Mouse (Mus musculus): Measurements from ENCODE around the gene Rpl14. TPM values are rescaled to one million over a fixed set of nuclear protein-coding genes. Genes with fewer than 3 reads are reported as not detected.

Gene Rpl14
- polyA plus RNA-seq, 1 experiment from 2014 or later: 525 TPM

- Histone ChIP-seq H3K36me3 (ENCODE audit: control insufficient read depth, insufficient read depth, low read length) (no peaks in the 10 kb centered on the region), H3K4me2 (ENCODE audit: low read length) (peak within 1 kb of the TSS; percentile 77), H3K27ac (replicated peaks; ENCODE audit: low read depth, low read length) (no peak within 1 kb of the TSS), H3K4me3 (replicated peaks; ENCODE audit: low read depth, low read length) (peak within 1 kb of the TSS; percentile 42), H3K9ac (replicated peaks; ENCODE audit: low read length) (peak within 1 kb of the TSS; percentile 55), H3K9me3 (ENCODE audit: control insufficient read depth, low read length) (no peaks in the 10 kb centered on the region), H3K27me3 (ENCODE audit: control insufficient read depth, insufficient read depth, low read length) (peaks cover 16% of the 10 kb centered on the region), H3K4me1 (ENCODE audit: control insufficient read depth, insufficient read depth, low read length) (peaks cover 6% of the 10 kb centered on the region; the same call in 1 of the 2 replicates)
- 1% methylated on average over 31 of the region's 31 CpGs for WGBS
- peak; percentile 54 for DNase-seq
- no peak for ATAC-seq (ENCODE audit: low FRiP score, low TSS enrichment)
Observed at GRCm38 (mm10) chr9:120539662-120540251, 31.5 kb upstream of the Rpl14 start, which contains the start of gene Entpd3. Gene Entpd3 (plus strand): TSS chr9:120539818.

- H3K36me3 ChIP-seq (ENCODE audit: control insufficient read depth, insufficient read depth, low read length): no peaks in the 10 kb centered on the region
- no peaks in the 10 kb centered on the region for H3K9me3 ChIP-seq (ENCODE audit: control insufficient read depth, low read length)
- ATAC-seq (ENCODE audit: low FRiP score, low TSS enrichment) (no peak), DNase-seq (no peak)
- 20% methylated on average over 2 of the region's 2 CpGs for WGBS
- no peak overlapping the region for H3K27ac ChIP-seq (replicated peaks; ENCODE audit: low read depth, low read length)
- H3K4me1 ChIP-seq (ENCODE audit: control insufficient read depth, insufficient read depth, low read length): peaks cover 6% of the 10 kb centered on the region; the same call in 1 of the 2 replicates
- peaks cover 16% of the 10 kb centered on the region for H3K27me3 ChIP-seq (ENCODE audit: control insufficient read depth, insufficient read depth, low read length)
- H3K4me2 ChIP-seq (ENCODE audit: low read length): no peak overlapping the region
- no peak overlapping the region for H3K9ac ChIP-seq (replicated peaks; ENCODE audit: low read length)
- H3K4me3 ChIP-seq (replicated peaks; ENCODE audit: low read depth, low read length): no peak overlapping the region
Observed at GRCm38 (mm10) chr9:120541411-120541810, 29.8 kb upstream of the Rpl14 start.

GRCm38 (mm10) chr9:120542241-120542640 lies 29.0 kb upstream of the Rpl14 start:
- H3K27ac ChIP-seq (replicated peaks; ENCODE audit: low read depth, low read length): no peak overlapping the region
- peak; percentile 3 for DNase-seq
- no peak for ATAC-seq (ENCODE audit: low FRiP score, low TSS enrichment)
- peaks cover 16% of the 10 kb centered on the region for H3K27me3 ChIP-seq (ENCODE audit: control insufficient read depth, insufficient read depth, low read length)
- H3K4me2 ChIP-seq (ENCODE audit: low read length): no peak overlapping the region
- H3K4me1 ChIP-seq (ENCODE audit: control insufficient read depth, insufficient read depth, low read length): peaks cover 6% of the 10 kb centered on the region; the same call in 1 of the 2 replicates
- H3K4me3 ChIP-seq (replicated peaks; ENCODE audit: low read depth, low read length): no peak overlapping the region
- no peaks in the 10 kb centered on the region for H3K9me3 ChIP-seq (ENCODE audit: control insufficient read depth, low read length)
- H3K36me3 ChIP-seq (ENCODE audit: control insufficient read depth, insufficient read depth, low read length): no peaks in the 10 kb centered on the region
- 12% methylated on average over 6 of the region's 6 CpGs for WGBS
- H3K9ac ChIP-seq (replicated peaks; ENCODE audit: low read length): no peak overlapping the region

GRCm38 (mm10) chr9:120545994-120546393 lies 25.2 kb upstream of the Rpl14 start:
- no peak overlapping the region for H3K27ac ChIP-seq (replicated peaks; ENCODE audit: low read depth, low read length)
- no peaks in the 10 kb centered on the region for H3K27me3 ChIP-seq (ENCODE audit: control insufficient read depth, insufficient read depth, low read length)
- no peaks in the 10 kb centered on the region for H3K9me3 ChIP-seq (ENCODE audit: control insufficient read depth, low read length)
- no peak overlapping the region for H3K4me3 ChIP-seq (replicated peaks; ENCODE audit: low read depth, low read length)
- WGBS: 85% methylated on average over 2 of the region's 2 CpGs
- no peak overlapping the region for H3K9ac ChIP-seq (replicated peaks; ENCODE audit: low read length)
- DNase-seq (no peak), ATAC-seq (ENCODE audit: low FRiP score, low TSS enrichment) (no peak)
- no peaks in the 10 kb centered on the region for H3K4me1 ChIP-seq (ENCODE audit: control insufficient read depth, insufficient read depth, low read length)
- no peak overlapping the region for H3K4me2 ChIP-seq (ENCODE audit: low read length)
- no peaks in the 10 kb centered on the region for H3K36me3 ChIP-seq (ENCODE audit: control insufficient read depth, insufficient read depth, low read length)

GRCm38 (mm10) chr9:120546482-120546881 lies 24.8 kb upstream of the Rpl14 start:
- WGBS: 95% methylated on average over 9 of the region's 9 CpGs
- Histone ChIP-seq H3K4me3 (replicated peaks; ENCODE audit: low read depth, low read length) (no peak overlapping the region), H3K36me3 (ENCODE audit: control insufficient read depth, insufficient read depth, low read length) (no peaks in the 10 kb centered on the region), H3K27ac (replicated peaks; ENCODE audit: low read depth, low read length) (no peak overlapping the region), H3K4me2 (ENCODE audit: low read length) (no peak overlapping the region), H3K9ac (replicated peaks; ENCODE audit: low read length) (no peak overlapping the region), H3K9me3 (ENCODE audit: control insufficient read depth, low read length) (no peaks in the 10 kb centered on the region), H3K27me3 (ENCODE audit: control insufficient read depth, insufficient read depth, low read length) (no peaks in the 10 kb centered on the region), H3K4me1 (ENCODE audit: control insufficient read depth, insufficient read depth, low read length) (no peaks in the 10 kb centered on the region)
- ATAC-seq (ENCODE audit: low FRiP score, low TSS enrichment) (no peak), DNase-seq (no peak)

- Histone ChIP-seq H3K4me1 (ENCODE audit: control insufficient read depth, insufficient read depth, low read length) (no peaks in the 10 kb centered on the region), H3K27ac (replicated peaks; ENCODE audit: low read depth, low read length) (no peak overlapping the region), H3K4me2 (ENCODE audit: low read length) (no peak overlapping the region), H3K9me3 (ENCODE audit: control insufficient read depth, low read length) (no peaks in the 10 kb centered on the region), H3K4me3 (replicated peaks; ENCODE audit: low read depth, low read length) (no peak overlapping the region), H3K9ac (replicated peaks; ENCODE audit: low read length) (no peak overlapping the region), H3K27me3 (ENCODE audit: control insufficient read depth, insufficient read depth, low read length) (no peaks in the 10 kb centered on the region), H3K36me3 (ENCODE audit: control insufficient read depth, insufficient read depth, low read length) (no peaks in the 10 kb centered on the region)
- DNase-seq (no peak), ATAC-seq (ENCODE audit: low FRiP score, low TSS enrichment) (no peak)
- WGBS: 38% methylated on average over 16 of the region's 16 CpGs
Observed at GRCm38 (mm10) chr9:120547026-120547668, 24.1 kb upstream of the Rpl14 start.

- Histone ChIP-seq H3K4me1 (ENCODE audit: control insufficient read depth, insufficient read depth, low read length) (no peaks in the 10 kb centered on the region), H3K36me3 (ENCODE audit: control insufficient read depth, insufficient read depth, low read length) (no peaks in the 10 kb centered on the region), H3K27ac (replicated peaks; ENCODE audit: low read depth, low read length) (no peak overlapping the region), H3K4me3 (replicated peaks; ENCODE audit: low read depth, low read length) (no peak overlapping the region), H3K9ac (replicated peaks; ENCODE audit: low read length) (no peak overlapping the region), H3K9me3 (ENCODE audit: control insufficient read depth, low read length) (no peaks in the 10 kb centered on the region), H3K27me3 (ENCODE audit: control insufficient read depth, insufficient read depth, low read length) (no peaks in the 10 kb centered on the region), H3K4me2 (ENCODE audit: low read length) (no peak overlapping the region)
- DNase-seq: no peak
- 92% methylated on average over 9 of the region's 9 CpGs for WGBS
- no peak for ATAC-seq (ENCODE audit: low FRiP score, low TSS enrichment)
Observed at GRCm38 (mm10) chr9:120550778-120551177, 20.5 kb upstream of the Rpl14 start.

GRCm38 (mm10) chr9:120563590-120563989 lies 7.7 kb upstream of the Rpl14 start:
- Histone ChIP-seq H3K36me3 (ENCODE audit: control insufficient read depth, insufficient read depth, low read length) (no peaks in the 10 kb centered on the region), H3K4me2 (ENCODE audit: low read length) (no peak overlapping the region), H3K27me3 (ENCODE audit: control insufficient read depth, insufficient read depth, low read length) (no peaks in the 10 kb centered on the region), H3K4me3 (replicated peaks; ENCODE audit: low read depth, low read length) (no peak overlapping the region), H3K4me1 (ENCODE audit: control insufficient read depth, insufficient read depth, low read length) (no peaks in the 10 kb centered on the region), H3K27ac (replicated peaks; ENCODE audit: low read depth, low read length) (no peak overlapping the region), H3K9me3 (ENCODE audit: control insufficient read depth, low read length) (no peaks in the 10 kb centered on the region), H3K9ac (replicated peaks; ENCODE audit: low read length) (no peak overlapping the region)
- ATAC-seq (ENCODE audit: low FRiP score, low TSS enrichment) (no peak), DNase-seq (no peak)
- WGBS: 95% methylated on average over 3 of the region's 3 CpGs

- Histone ChIP-seq H3K36me3 (ENCODE audit: control insufficient read depth, insufficient read depth, low read length) (no peaks in the 10 kb centered on the region), H3K4me1 (ENCODE audit: control insufficient read depth, insufficient read depth, low read length) (no peaks in the 10 kb centered on the region), H3K9me3 (ENCODE audit: control insufficient read depth, low read length) (no peaks in the 10 kb centered on the region), H3K9ac (replicated peaks; ENCODE audit: low read length) (no peak overlapping the region), H3K27me3 (ENCODE audit: control insufficient read depth, insufficient read depth, low read length) (no peaks in the 10 kb centered on the region), H3K4me3 (replicated peaks; ENCODE audit: low read depth, low read length) (no peak overlapping the region), H3K27ac (replicated peaks; ENCODE audit: low read depth, low read length) (no peak overlapping the region), H3K4me2 (ENCODE audit: low read length) (no peak overlapping the region)
- no peak for DNase-seq
- 79% methylated on average over 2 of the region's 2 CpGs for WGBS
- ATAC-seq (ENCODE audit: low FRiP score, low TSS enrichment): no peak
Observed at GRCm38 (mm10) chr9:120564247-120564646, 7.0 kb upstream of the Rpl14 start.

All from midbrain, embryonic 14.5 days (tissue).